In genomic region chr3:81835380-81836157, GRCm38 (mm10) we compare ENCODE assay signal across 8 mouse cellular contexts.
DNase-seq lines count a peak whose midpoint lies in the region; ATAC-seq and TF ChIP-seq lines count a peak whose summit lies in the region.

No protein-coding gene starts in this region.

- H3K4me3 ChIP-seq in thymus, adult 2 months (ENCODE audit: control insufficient read depth, insufficient read depth, low read length) = no peak overlapping the region
- H3K4me3 ChIP-seq in liver, embryonic 12.5 days = peak overlapping the region; percentile 11; the same call in 1 of the 2 replicates

- H3K9me3 ChIP-seq in liver, embryonic 12.5 days (replicated peaks) = no peaks in the 10 kb centered on the region

- no peak for TF ChIP-seq POLR2A in thymus, adult 2 months (IDR thresholded peaks at IDR 0.05; ENCODE audit: control insufficient read depth, extremely low read depth, insufficient read depth, low read length, poor library complexity)

- H3K4me1 ChIP-seq in thymus, adult 2 months (replicated peaks; ENCODE audit: control insufficient read depth, insufficient read depth, low read length) = no peaks in the 10 kb centered on the region; the same call in 1 of the 2 replicates
- H3K4me1 ChIP-seq in liver, embryonic 12.5 days = no peaks in the 10 kb centered on the region

- no peaks in the 10 kb centered on the region for H3K36me3 ChIP-seq in thymus, adult 2 months (ENCODE audit: control insufficient read depth, insufficient read depth, low read length)
- H3K36me3 ChIP-seq in liver, embryonic 12.5 days = no peaks in the 10 kb centered on the region

- H3K9ac ChIP-seq in liver, embryonic 12.5 days = no peak overlapping the region

- H3K27me3 ChIP-seq in thymus, adult 2 months (ENCODE audit: control insufficient read depth, insufficient read depth, low read length) = no peaks in the 10 kb centered on the region
- no peaks in the 10 kb centered on the region for H3K27me3 ChIP-seq in liver, embryonic 12.5 days (replicated peaks)

- DNase-seq in adrenal gland, postnatal 10 days = peak; percentile 2
- no peak for DNase-seq in adrenal gland, postnatal 4 days (ENCODE audit: low spot score in 2 of 2)
- DNase-seq in thymus, adult 2 months = peak; percentile 2
- DNase-seq in thymus, postnatal 0 days (ENCODE audit: low spot score) = no peak
- peak; percentile 12 for DNase-seq in thymus, postnatal 4 days
- no peak for DNase-seq in frontal cortex, postnatal 10 days (ENCODE audit: low spot score in 2 of 2)
- no peak for DNase-seq in left cerebral cortex, adult 9 months (ENCODE audit: low spot score in 2 of 2)

- TF ChIP-seq CTCF in thymus, adult 2 months (IDR thresholded peaks at IDR 0.05; ENCODE audit: borderline replicate concordance, control insufficient read depth, extremely low read depth, insufficient read depth, low read length, poor library complexity) = no peak

- 34% methylated on average over 11 of the region's 11 CpGs for WGBS in thymus, adult 2 months
- 11% methylated on average over 11 of the region's 11 CpGs for WGBS in liver, embryonic 12.5 days (ENCODE audit: insufficient replicate concordance)

- H3K27ac ChIP-seq in thymus, adult 2 months (ENCODE audit: control insufficient read depth, insufficient read depth, low read length) = no peak overlapping the region
- H3K27ac ChIP-seq in liver, embryonic 12.5 days = no peak overlapping the region

- ATAC-seq in liver, embryonic 12.5 days = peak; percentile 68

- H3K4me2 ChIP-seq in liver, embryonic 12.5 days = peak overlapping the region; percentile 31

Comparison
In these comparisons a context has a peak if more than half of its experiments do, and no peak if none do; other contexts are left out.
1. DNase-seq: peak in adrenal gland, postnatal 10 days (single experiment), thymus, adult 2 months (single experiment) and thymus, postnatal 4 days (single experiment); none in adrenal gland, postnatal 4 days (0 of 2), thymus, postnatal 0 days (single experiment), frontal cortex, postnatal 10 days (0 of 2) and left cerebral cortex, adult 9 months (0 of 2).